Mouse (Mus musculus): ENCODE results near the gene Epha1. TPM values are rescaled to one million over a fixed set of nuclear protein-coding genes. Genes with fewer than 3 reads are reported as not detected.

The Epha1 gene
- 1.5 and 1.8 TPM in 2 replicates for polyA plus RNA-seq (2014; fragmentation: Nextera tagmentation; extraction: Ambion mirVana)

DNA sequence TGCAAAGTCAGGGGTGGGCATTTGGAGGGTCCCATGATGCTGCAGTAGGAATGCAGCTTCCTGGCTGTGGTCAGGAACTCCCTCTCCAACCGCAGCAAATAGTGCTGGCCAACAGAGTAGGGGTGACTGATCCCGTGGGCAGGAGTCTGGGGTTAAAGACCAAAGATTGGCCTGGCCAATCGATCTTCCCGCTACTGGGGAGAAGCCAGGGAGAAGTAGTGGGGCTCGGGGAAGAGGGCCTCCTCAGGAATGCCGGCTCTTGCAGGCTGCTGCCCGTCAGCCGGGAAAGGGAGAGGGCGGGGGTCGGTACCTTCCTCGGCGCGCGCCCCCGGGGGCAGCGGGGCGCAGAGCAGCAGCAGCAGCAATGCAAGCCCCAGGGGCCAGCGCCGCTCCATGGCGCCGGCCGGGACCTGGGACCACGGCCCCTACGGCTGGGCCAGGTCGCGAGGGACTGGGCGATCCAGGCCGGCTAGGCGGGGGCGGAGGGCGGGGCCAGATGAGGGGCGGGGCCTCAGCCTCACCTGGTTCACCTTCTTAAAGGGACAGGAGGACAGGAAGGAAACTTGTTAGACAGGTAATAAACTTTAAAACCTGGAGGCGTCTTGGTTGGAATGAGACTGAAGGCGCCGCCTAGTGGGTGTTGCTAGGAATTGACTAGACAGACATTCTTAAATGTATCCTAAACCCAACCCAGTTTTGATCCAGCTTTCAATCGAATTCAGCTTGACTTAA, at the start of gene Epha1:
Epha1 (minus strand) TSS at position 453 of the 732 bp plus-strand sequence.
- Histone ChIP-seq H3K9ac (replicated peaks; ENCODE audit: low read length) (peak within 1 kb of the TSS; percentile 57), H3K36me3 (replicated peaks; ENCODE audit: control insufficient read depth, insufficient read depth, low read depth, low read length) (no peaks in the 10 kb centered on the region), H3K27ac (replicated peaks; ENCODE audit: low read depth, low read length) (no peak within 1 kb of the TSS), H3K9me3 (replicated peaks; ENCODE audit: control insufficient read depth, low read length) (no peaks in the 10 kb centered on the region), H3K4me3 (ENCODE audit: low read depth, low read length) (peak within 1 kb of the TSS; percentile 53), H3K4me1 (ENCODE audit: control insufficient read depth, insufficient read depth, low read length) (no peaks in the 10 kb centered on the region), H3K4me2 (ENCODE audit: low read depth, low read length) (peak within 1 kb of the TSS; percentile 92), H3K27me3 (ENCODE audit: control insufficient read depth, insufficient read depth, low read length) (0 out of 2 replicates have a peak, but pooled peaks cover 2% of the 10 kb centered on the region)
- peak; percentile 77 for ATAC-seq (replicated peaks; ENCODE audit: insufficient number of reproducible peaks, low FRiP score, low TSS enrichment, low read depth)
- peak; percentile 81 for DNase-seq (ENCODE audit: low spot score)
- WGBS: under 1% methylated on average over 34 of the region's 36 CpGs

- DNase-seq (ENCODE audit: low spot score) (no peak), ATAC-seq (replicated peaks; ENCODE audit: insufficient number of reproducible peaks, low FRiP score, low TSS enrichment, low read depth) (no peak)
- no peak overlapping the region for H3K4me2 ChIP-seq (ENCODE audit: low read depth, low read length)
- 74% methylated on average over 2 of the region's 2 CpGs for WGBS
- no peaks in the 10 kb centered on the region for H3K9me3 ChIP-seq (replicated peaks; ENCODE audit: control insufficient read depth, low read length)
- no peak overlapping the region for H3K9ac ChIP-seq (replicated peaks; ENCODE audit: low read length)
- H3K4me3 ChIP-seq (ENCODE audit: low read depth, low read length): no peak overlapping the region
- H3K27ac ChIP-seq (replicated peaks; ENCODE audit: low read depth, low read length): no peak overlapping the region
- H3K4me1 ChIP-seq (ENCODE audit: control insufficient read depth, insufficient read depth, low read length): no peaks in the 10 kb centered on the region
- H3K27me3 ChIP-seq (ENCODE audit: control insufficient read depth, insufficient read depth, low read length): no peaks in the 10 kb centered on the region
- no peaks in the 10 kb centered on the region for H3K36me3 ChIP-seq (replicated peaks; ENCODE audit: control insufficient read depth, insufficient read depth, low read depth, low read length)
These were observed 48.4 kb upstream of the Epha1 start for GRCm38 (mm10) chr6:42421439-42421838.

GRCm38 (mm10) chr6:42419443-42419842, 46.4 kb upstream of the Epha1 start:
- no peak overlapping the region for H3K4me2 ChIP-seq (ENCODE audit: low read depth, low read length)
- no peak for DNase-seq (ENCODE audit: low spot score)
- no peaks in the 10 kb centered on the region for H3K4me1 ChIP-seq (ENCODE audit: control insufficient read depth, insufficient read depth, low read length)
- no peak overlapping the region for H3K27ac ChIP-seq (replicated peaks; ENCODE audit: low read depth, low read length)
- H3K9ac ChIP-seq (replicated peaks; ENCODE audit: low read length): no peak overlapping the region
- no peaks in the 10 kb centered on the region for H3K27me3 ChIP-seq (ENCODE audit: control insufficient read depth, insufficient read depth, low read length)
- no peaks in the 10 kb centered on the region for H3K36me3 ChIP-seq (replicated peaks; ENCODE audit: control insufficient read depth, insufficient read depth, low read depth, low read length)
- H3K9me3 ChIP-seq (replicated peaks; ENCODE audit: control insufficient read depth, low read length): no peaks in the 10 kb centered on the region
- no peak for ATAC-seq (replicated peaks; ENCODE audit: insufficient number of reproducible peaks, low FRiP score, low TSS enrichment, low read depth)
- no peak overlapping the region for H3K4me3 ChIP-seq (ENCODE audit: low read depth, low read length)
- WGBS: 86% methylated on average over 2 of the region's 2 CpGs

GRCm38 (mm10) chr6:42405134-42405533, 32.1 kb upstream of the Epha1 start, which contains the start of gene Tas2r135:
Gene Tas2r135, plus strand, starts transcription at chr6:42405434.
- no peaks in the 10 kb centered on the region for H3K36me3 ChIP-seq (replicated peaks; ENCODE audit: control insufficient read depth, insufficient read depth, low read depth, low read length)
- no peaks in the 10 kb centered on the region for H3K9me3 ChIP-seq (replicated peaks; ENCODE audit: control insufficient read depth, low read length)
- DNase-seq (ENCODE audit: low spot score) (no peak), ATAC-seq (replicated peaks; ENCODE audit: insufficient number of reproducible peaks, low FRiP score, low TSS enrichment, low read depth) (no peak)
- no peak within 1 kb of the TSS for H3K27ac ChIP-seq (replicated peaks; ENCODE audit: low read depth, low read length)
- H3K4me2 ChIP-seq (ENCODE audit: low read depth, low read length): no peak within 1 kb of the TSS
- no peaks in the 10 kb centered on the region for H3K27me3 ChIP-seq (ENCODE audit: control insufficient read depth, insufficient read depth, low read length)
- H3K4me3 ChIP-seq (ENCODE audit: low read depth, low read length): no peak within 1 kb of the TSS
- H3K4me1 ChIP-seq (ENCODE audit: control insufficient read depth, insufficient read depth, low read length): no peaks in the 10 kb centered on the region
- WGBS: 81% methylated on average over 2 of the region's 2 CpGs
- no peak within 1 kb of the TSS for H3K9ac ChIP-seq (replicated peaks; ENCODE audit: low read length)

- H3K27me3 ChIP-seq (ENCODE audit: control insufficient read depth, insufficient read depth, low read length): no peaks in the 10 kb centered on the region
- no peaks in the 10 kb centered on the region for H3K36me3 ChIP-seq (replicated peaks; ENCODE audit: control insufficient read depth, insufficient read depth, low read depth, low read length)
- H3K9ac ChIP-seq (replicated peaks; ENCODE audit: low read length): no peak within 1 kb of the TSS
- no peaks in the 10 kb centered on the region for H3K4me1 ChIP-seq (ENCODE audit: control insufficient read depth, insufficient read depth, low read length)
- H3K27ac ChIP-seq (replicated peaks; ENCODE audit: low read depth, low read length): no peak within 1 kb of the TSS
- DNase-seq (ENCODE audit: low spot score) (no peak), ATAC-seq (replicated peaks; ENCODE audit: insufficient number of reproducible peaks, low FRiP score, low TSS enrichment, low read depth) (no peak)
- no peaks in the 10 kb centered on the region for H3K9me3 ChIP-seq (replicated peaks; ENCODE audit: control insufficient read depth, low read length)
- WGBS: 92% methylated on average over 1 of the region's 1 CpGs
- no peak within 1 kb of the TSS for H3K4me2 ChIP-seq (ENCODE audit: low read depth, low read length)
- no peak within 1 kb of the TSS for H3K4me3 ChIP-seq (ENCODE audit: low read depth, low read length)
These were observed 26.9 kb upstream of the Epha1 start, which contains the start of gene Tas2r143 for GRCm38 (mm10) chr6:42399938-42400337. Gene Tas2r143, plus strand, starts transcription at chr6:42400238.

DNA sequence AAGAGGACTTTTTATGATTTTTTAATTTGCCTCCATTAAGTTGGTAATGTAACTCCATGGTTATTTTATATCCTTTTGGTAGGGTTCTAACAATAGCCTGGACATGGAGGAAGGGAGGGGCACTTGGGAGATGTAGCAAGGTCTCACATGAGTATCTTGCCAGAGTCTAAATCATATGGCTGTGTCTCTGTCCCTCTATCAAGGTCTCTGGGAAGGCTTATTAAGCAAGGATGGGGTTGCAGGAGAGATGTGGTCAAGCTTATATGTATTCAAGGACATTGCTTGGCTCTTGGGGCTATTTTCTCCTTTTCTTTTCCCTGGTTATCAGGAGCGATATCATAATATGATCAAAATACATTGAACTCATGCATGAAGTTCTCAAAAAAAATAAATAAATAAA, 25.9 kb upstream of the Epha1 start:
- no peak overlapping the region for H3K9ac ChIP-seq (replicated peaks; ENCODE audit: low read length)
- no peak for ATAC-seq (replicated peaks; ENCODE audit: insufficient number of reproducible peaks, low FRiP score, low TSS enrichment, low read depth)
- H3K9me3 ChIP-seq (replicated peaks; ENCODE audit: control insufficient read depth, low read length): no peaks in the 10 kb centered on the region
- H3K36me3 ChIP-seq (replicated peaks; ENCODE audit: control insufficient read depth, insufficient read depth, low read depth, low read length): no peaks in the 10 kb centered on the region
- H3K4me2 ChIP-seq (ENCODE audit: low read depth, low read length): no peak overlapping the region
- no peaks in the 10 kb centered on the region for H3K27me3 ChIP-seq (ENCODE audit: control insufficient read depth, insufficient read depth, low read length)
- DNase-seq (ENCODE audit: low spot score): no peak
- H3K27ac ChIP-seq (replicated peaks; ENCODE audit: low read depth, low read length): no peak overlapping the region
- H3K4me1 ChIP-seq (ENCODE audit: control insufficient read depth, insufficient read depth, low read length): no peaks in the 10 kb centered on the region
- WGBS: 92% methylated on average over 1 of the region's 1 CpGs
- no peak overlapping the region for H3K4me3 ChIP-seq (ENCODE audit: low read depth, low read length)

DNA sequence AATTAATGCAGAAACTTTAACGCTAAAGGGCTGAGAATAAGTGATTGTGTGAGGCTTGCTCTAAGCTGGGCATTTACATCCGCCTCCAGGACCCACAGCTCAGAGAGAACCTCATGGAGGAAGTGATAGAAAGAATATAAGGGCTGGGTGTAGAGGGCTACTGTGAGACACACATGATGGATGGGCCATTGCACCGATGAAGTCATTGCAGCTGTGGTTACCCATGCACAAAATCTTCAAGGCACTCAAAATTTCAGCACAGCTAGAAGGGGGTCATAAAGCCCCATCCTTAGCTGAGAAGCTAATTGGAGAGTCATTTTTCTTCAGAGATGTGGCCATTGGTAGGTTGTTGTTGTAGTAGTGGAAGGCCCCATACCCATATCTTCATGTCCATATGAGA, 25.2 kb upstream of the Epha1 start:
- H3K27me3 ChIP-seq (ENCODE audit: control insufficient read depth, insufficient read depth, low read length): no peaks in the 10 kb centered on the region
- no peak overlapping the region for H3K27ac ChIP-seq (replicated peaks; ENCODE audit: low read depth, low read length)
- WGBS: 89% methylated on average over 3 of the region's 3 CpGs
- no peaks in the 10 kb centered on the region for H3K4me1 ChIP-seq (ENCODE audit: control insufficient read depth, insufficient read depth, low read length)
- H3K9me3 ChIP-seq (replicated peaks; ENCODE audit: control insufficient read depth, low read length): no peaks in the 10 kb centered on the region
- no peak overlapping the region for H3K4me3 ChIP-seq (ENCODE audit: low read depth, low read length)
- ATAC-seq (replicated peaks; ENCODE audit: insufficient number of reproducible peaks, low FRiP score, low TSS enrichment, low read depth) (no peak), DNase-seq (ENCODE audit: low spot score) (no peak)
- no peak overlapping the region for H3K9ac ChIP-seq (replicated peaks; ENCODE audit: low read length)
- no peak overlapping the region for H3K4me2 ChIP-seq (ENCODE audit: low read depth, low read length)
- H3K36me3 ChIP-seq (replicated peaks; ENCODE audit: control insufficient read depth, insufficient read depth, low read depth, low read length): no peaks in the 10 kb centered on the region

- DNase-seq (ENCODE audit: low spot score) (no peak), ATAC-seq (replicated peaks; ENCODE audit: insufficient number of reproducible peaks, low FRiP score, low TSS enrichment, low read depth) (no peak)
- Histone ChIP-seq H3K4me1 (ENCODE audit: control insufficient read depth, insufficient read depth, low read length) (no peaks in the 10 kb centered on the region), H3K27me3 (ENCODE audit: control insufficient read depth, insufficient read depth, low read length) (no peaks in the 10 kb centered on the region), H3K9me3 (replicated peaks; ENCODE audit: control insufficient read depth, low read length) (no peaks in the 10 kb centered on the region), H3K4me3 (ENCODE audit: low read depth, low read length) (no peak overlapping the region), H3K36me3 (replicated peaks; ENCODE audit: control insufficient read depth, insufficient read depth, low read depth, low read length) (no peaks in the 10 kb centered on the region), H3K4me2 (ENCODE audit: low read depth, low read length) (no peak overlapping the region), H3K9ac (replicated peaks; ENCODE audit: low read length) (no peak overlapping the region), H3K27ac (replicated peaks; ENCODE audit: low read depth, low read length) (no peak overlapping the region)
- WGBS: 66% methylated on average over 3 of the region's 3 CpGs
These were observed 24.1 kb upstream of the Epha1 start for GRCm38 (mm10) chr6:42397041-42397657.
